ENCODE assay signal across 11 mouse cellular contexts in genomic region chr9:107484302-107484701, GRCm38 (mm10). TPM values are rescaled to one million over a fixed set of nuclear protein-coding genes. Genes with fewer than 3 reads are reported as not detected.
DNase-seq lines count a peak whose midpoint lies in the region; ATAC-seq and TF ChIP-seq lines count a peak whose summit lies in the region.
"Had no signal": no experiment of that assay in that cellular context is flagged by ENCODE, and none has a peak within 500 bp of the region (broad histone marks: within the 10 kb centered on the region; RNA-seq: fewer than 3 reads in every experiment).

No protein-coding gene starts in this region.

- H3K36me3 ChIP-seq in hindbrain, embryonic 14.5 days (replicated peaks; ENCODE audit: control insufficient read depth, insufficient read depth): no peaks in the 10 kb centered on the region
- no peaks in the 10 kb centered on the region for H3K36me3 ChIP-seq in midbrain, embryonic 14.5 days (ENCODE audit: control insufficient read depth, insufficient read depth, low read length)
- no peaks in the 10 kb centered on the region for H3K36me3 ChIP-seq in liver, embryonic 11.5 days (ENCODE audit: control insufficient read depth, insufficient read depth, low read length)
- H3K36me3 ChIP-seq in intestine, postnatal 0 days (ENCODE audit: control insufficient read depth, insufficient read depth): no peaks in the 10 kb centered on the region

- peak; percentile 14 for DNase-seq in Muller cell, postnatal 12 days (ENCODE audit: inconsistent ontology term)
- DNase-seq in cerebellum, adult 9-10 months: peak; percentile 92
- DNase-seq in hindbrain, embryonic 14.5 days (ENCODE audit: low spot score): peak; percentile 78
- peak; percentile 81 for DNase-seq in midbrain, embryonic 14.5 days
- DNase-seq in liver, embryonic 11.5 days (ENCODE audit: low spot score): no peak
- no peak for DNase-seq in adrenal gland, adult (ENCODE audit: inconsistent age in 2 of 2, low spot score in 1 of 2)
- DNase-seq in gastrocnemius, adult 8-10 months (ENCODE audit: low spot score in 2 of 2): no peak
- DNase-seq: gastrocnemius, postnatal 10 days; lung, adult 18-20 months had no signal

- ATAC-seq in hindbrain, embryonic 14.5 days (ENCODE audit: low FRiP score): peak; percentile 73
- ATAC-seq in midbrain, embryonic 14.5 days (ENCODE audit: low FRiP score, low TSS enrichment): peak; percentile 48
- ATAC-seq in liver, embryonic 11.5 days (replicated peaks; ENCODE audit: low FRiP score): no peak
- no peak for ATAC-seq in intestine, postnatal 0 days
- ATAC-seq: intestine, embryonic 16.5 days had no signal

- H3K4me2 ChIP-seq in hindbrain, embryonic 14.5 days (replicated peaks): no peak overlapping the region
- H3K4me2 ChIP-seq in midbrain, embryonic 14.5 days (ENCODE audit: low read length): no peak overlapping the region
- H3K4me2 ChIP-seq in liver, embryonic 11.5 days: no peak overlapping the region
- H3K4me2 ChIP-seq in intestine, postnatal 0 days (replicated peaks; ENCODE audit: low read depth): no peak overlapping the region

- TF ChIP-seq CTCF in intestine, postnatal 0 days (IDR thresholded peaks at IDR 0.05; ENCODE audit: low read depth): no peak

- 35% methylated on average over 17 of the region's 17 CpGs for WGBS in hindbrain, embryonic 14.5 days
- 50% methylated on average over 17 of the region's 17 CpGs for WGBS in midbrain, embryonic 14.5 days
- 73% methylated on average over 17 of the region's 17 CpGs for WGBS in liver, embryonic 11.5 days
- 77% methylated on average over 17 of the region's 17 CpGs for WGBS in intestine, postnatal 0 days

- H3K27ac ChIP-seq in hindbrain, embryonic 14.5 days: peak overlapping the region; percentile 83
- H3K27ac ChIP-seq in midbrain, embryonic 14.5 days (replicated peaks; ENCODE audit: low read depth, low read length): peak overlapping the region; percentile 81
- H3K27ac ChIP-seq in liver, embryonic 11.5 days (ENCODE audit: low read depth, low read length): no peak overlapping the region
- H3K27ac ChIP-seq in intestine, postnatal 0 days (ENCODE audit: low read depth, low read length): no peak overlapping the region

- H3K4me3 ChIP-seq in hindbrain, embryonic 14.5 days (replicated peaks; ENCODE audit: low read length): no peak overlapping the region
- H3K4me3 ChIP-seq in midbrain, embryonic 14.5 days (replicated peaks; ENCODE audit: low read depth, low read length): no peak overlapping the region
- H3K4me3 ChIP-seq in liver, embryonic 11.5 days (ENCODE audit: low read depth, low read length): no peak overlapping the region
- H3K4me3 ChIP-seq in intestine, postnatal 0 days (ENCODE audit: low read depth, low read length): no peak overlapping the region

- no peaks in the 10 kb centered on the region for H3K9me3 ChIP-seq in hindbrain, embryonic 14.5 days (ENCODE audit: control insufficient read depth, low read length)
- no peaks in the 10 kb centered on the region for H3K9me3 ChIP-seq in midbrain, embryonic 14.5 days (ENCODE audit: control insufficient read depth, low read length)
- no peaks in the 10 kb centered on the region for H3K9me3 ChIP-seq in liver, embryonic 11.5 days (ENCODE audit: control insufficient read depth, low read length)
- H3K9me3 ChIP-seq in intestine, postnatal 0 days (ENCODE audit: control insufficient read depth): no peaks in the 10 kb centered on the region

- no peaks in the 10 kb centered on the region for H3K27me3 ChIP-seq in hindbrain, embryonic 14.5 days (ENCODE audit: control insufficient read depth, insufficient read depth, low read length)
- H3K27me3 ChIP-seq in midbrain, embryonic 14.5 days (ENCODE audit: control insufficient read depth, insufficient read depth, low read length): no peaks in the 10 kb centered on the region
- peaks cover 10% of the 10 kb centered on the region; the same call in 1 of the 2 replicates for H3K27me3 ChIP-seq in liver, embryonic 11.5 days (replicated peaks; ENCODE audit: control insufficient read depth, insufficient read depth, low read length)
- H3K27me3 ChIP-seq in intestine, postnatal 0 days (replicated peaks; ENCODE audit: control insufficient read depth, insufficient read depth, low read length): no peaks in the 10 kb centered on the region

- H3K9ac ChIP-seq in hindbrain, embryonic 14.5 days: no peak overlapping the region
- no peak overlapping the region for H3K9ac ChIP-seq in midbrain, embryonic 14.5 days (replicated peaks; ENCODE audit: low read length)
- no peak overlapping the region for H3K9ac ChIP-seq in liver, embryonic 11.5 days (ENCODE audit: low read depth, low read length)
- no peak overlapping the region for H3K9ac ChIP-seq in intestine, postnatal 0 days (ENCODE audit: low read depth, low read length)

- peaks cover 57% of the 10 kb centered on the region for H3K4me1 ChIP-seq in hindbrain, embryonic 14.5 days (replicated peaks; ENCODE audit: control insufficient read depth, insufficient read depth, low read length)
- peaks cover 45% of the 10 kb centered on the region for H3K4me1 ChIP-seq in midbrain, embryonic 14.5 days (ENCODE audit: control insufficient read depth, insufficient read depth, low read length)
- peaks cover 5% of the 10 kb centered on the region for H3K4me1 ChIP-seq in liver, embryonic 11.5 days (replicated peaks; ENCODE audit: control insufficient read depth, insufficient read depth, low read length)
- H3K4me1 ChIP-seq in intestine, postnatal 0 days (replicated peaks; ENCODE audit: control insufficient read depth, insufficient read depth, low read length): no peaks in the 10 kb centered on the region

RNA-seq across cellular contexts. Expression of gene Tmem115, which starts 49.4 kb away (rescaled TPM):
- 47.1 and 51.7 TPM in 2 replicates for polyA plus RNA-seq in hindbrain, embryonic 14.5 days (2014; fragmentation: Nextera tagmentation; extraction: Ambion mirVana)
- 50.9 and 51.7 TPM in 2 replicates for polyA plus RNA-seq in midbrain, embryonic 14.5 days (2014; fragmentation: Nextera tagmentation; extraction: Ambion mirVana)
- 35.4 and 35.9 TPM in 2 replicates for polyA plus RNA-seq in liver, embryonic 11.5 days (2014; fragmentation: Nextera tagmentation; extraction: Ambion mirVana)
- polyA plus RNA-seq in intestine, postnatal 0 days (2015; fragmentation: Nextera tagmentation; extraction: Ambion mirVana): 36.3 and 38.0 TPM in 2 replicates
- 10 to 100 TPM; 15.4 to 19.0 (median 16.6) TPM for total RNA-seq in gastrocnemius, adult 8-10 months (2022)

RNA-seq across cellular contexts. Expression of gene Cyb561d2, which starts 57.7 kb away (rescaled TPM):
- polyA plus RNA-seq in hindbrain, embryonic 14.5 days (2014; fragmentation: Nextera tagmentation; extraction: Ambion mirVana): 44.9 and 49.3 TPM in 2 replicates
- polyA plus RNA-seq in midbrain, embryonic 14.5 days (2014; fragmentation: Nextera tagmentation; extraction: Ambion mirVana): 35.1 and 49.6 TPM in 2 replicates
- 28.9 and 31.0 TPM in 2 replicates for polyA plus RNA-seq in liver, embryonic 11.5 days (2014; fragmentation: Nextera tagmentation; extraction: Ambion mirVana)
- polyA plus RNA-seq in intestine, postnatal 0 days (2015; fragmentation: Nextera tagmentation; extraction: Ambion mirVana): 36.3 and 38.9 TPM in 2 replicates
- total RNA-seq in gastrocnemius, adult 8-10 months (2022): 1 to 10 TPM; 3.5 to 4.9 (median 4.2) TPM

RNA-seq across cellular contexts. Expression of gene Nprl2, which starts 57.7 kb away (rescaled TPM):
- 65.8 and 71.4 TPM in 2 replicates for polyA plus RNA-seq in hindbrain, embryonic 14.5 days (2014; fragmentation: Nextera tagmentation; extraction: Ambion mirVana)
- 69.4 and 75.7 TPM in 2 replicates for polyA plus RNA-seq in midbrain, embryonic 14.5 days (2014; fragmentation: Nextera tagmentation; extraction: Ambion mirVana)
- polyA plus RNA-seq in liver, embryonic 11.5 days (2014; fragmentation: Nextera tagmentation; extraction: Ambion mirVana): 26.5 and 31.3 TPM in 2 replicates
- 20.0 and 20.7 TPM in 2 replicates for polyA plus RNA-seq in intestine, postnatal 0 days (2015; fragmentation: Nextera tagmentation; extraction: Ambion mirVana)
- 10 to 100 TPM; 10.4 to 13.4 (median 11.0) TPM for total RNA-seq in gastrocnemius, adult 8-10 months (2022)

Comparison
In these comparisons a context has a peak if more than half of its experiments do, and no peak if none do; other contexts are left out.
1. DNase-seq: peak in Muller cell, postnatal 12 days (single experiment), cerebellum, adult 9-10 months (single experiment), hindbrain, embryonic 14.5 days (single experiment) and midbrain, embryonic 14.5 days (single experiment); none in liver, embryonic 11.5 days (single experiment), adrenal gland, adult (0 of 2) and gastrocnemius, adult 8-10 months (0 of 2).
2. ATAC-seq: peak in hindbrain, embryonic 14.5 days (single experiment) and midbrain, embryonic 14.5 days (single experiment); none in liver, embryonic 11.5 days (single experiment) and intestine, postnatal 0 days (single experiment).
3. H3K27ac ChIP-seq: peak in hindbrain, embryonic 14.5 days (single experiment) and midbrain, embryonic 14.5 days (single experiment); none in liver, embryonic 11.5 days (single experiment) and intestine, postnatal 0 days (single experiment).